Mouse (Mus musculus): ENCODE measurements at regions not wholly inside any gene's neighbourhood (a gene's known extent, or its start where the extent isn't known, plus 50 kb on each side); places are given as distances from the start of the nearest gene placed in this dataset.

- TF ChIP-seq POLR2A (IDR thresholded peaks at IDR 0.05; ENCODE audit: borderline replicate concordance, low read depth, low read length): no peak
- no peak for TF ChIP-seq CTCF (IDR thresholded peaks at IDR 0.05; ENCODE audit: low read depth, low read length)
Observed at GRCm38 (mm10) chr4:142996406-142996805, 216.4 kb downstream of the Prdm2 start.
